Mouse (Mus musculus) CD4-positive, CD25-positive, alpha-beta regulatory T cell (primary cell): ENCODE results near the gene Gcgr. TPM values are rescaled to one million over a fixed set of nuclear protein-coding genes. Genes with fewer than 3 reads are reported as not detected.

Experiments used
- polyA plus RNA-seq: library from polyadenylated mRNA; unstranded; fragments of 100-300 nt; shearing (Covaris generic); gene quantifications from one replicate; pipeline ENCODE4 v1.2.1, GENCODE M21; 2017

The Gcgr gene
- polyA plus RNA-seq = not detected

GRCm38 (mm10) chr11:120530085-120530964 is at the start of gene Gcgr:
Gene Gcgr (plus strand): TSS chr11:120530699.

GRCm38 (mm10) chr11:120484265-120484981 is 46.1 kb upstream of the Gcgr start, which contains the start of gene Mrpl12:
Gene Mrpl12 (plus strand): TSS chr11:120484613.

DNA sequence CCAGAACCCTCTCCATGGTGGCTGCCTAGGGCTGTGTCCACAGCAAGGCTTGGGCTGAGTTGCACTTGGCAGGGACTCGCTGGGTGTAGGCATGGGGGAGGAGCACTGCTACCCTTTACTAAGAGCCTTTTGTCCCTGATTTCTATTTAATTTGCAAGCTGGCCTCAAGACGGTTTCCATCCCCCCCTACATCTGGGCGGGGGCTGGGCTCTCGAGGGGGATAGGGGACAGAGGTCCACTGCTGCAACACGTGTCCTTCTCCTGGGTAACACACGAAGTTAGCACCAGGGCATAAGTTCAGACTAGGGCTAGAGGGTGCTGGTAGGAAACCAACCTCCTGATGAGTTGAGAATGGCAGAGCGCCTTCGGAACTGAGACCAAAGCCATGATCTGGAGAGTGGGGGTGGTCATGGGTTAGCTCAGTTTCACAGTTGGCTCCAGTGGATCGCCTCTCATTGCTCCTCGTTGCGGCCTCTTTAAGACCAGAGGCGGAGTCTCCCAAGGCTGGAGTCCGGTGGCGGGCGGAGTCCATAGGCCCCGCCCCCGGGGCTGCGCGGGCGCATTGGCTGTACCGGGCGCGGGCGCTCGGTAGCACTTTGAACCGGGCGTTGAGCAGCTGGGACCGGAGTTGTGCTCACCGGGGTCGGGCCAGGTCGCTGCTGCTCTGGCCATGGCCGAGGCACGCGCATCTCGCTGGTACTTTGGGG is 39.0 kb upstream of the Gcgr start, which contains the start of gene Slc25a10:
Slc25a10 (plus strand) TSS at position 524 of the 707 bp plus-strand sequence.

GRCm38 (mm10) chr11:120549168-120549945 is 18.9 kb downstream of the Gcgr start, which contains the start of gene Mcrip1:
Gene Mcrip1 (minus strand): TSS chr11:120549727.

GRCm38 (mm10) chr11:120550810-120551440 is 20.4 kb downstream of the Gcgr start, which contains the start of gene Ppp1r27:
Gene Ppp1r27 (minus strand): TSS chr11:120551132.

DNA sequence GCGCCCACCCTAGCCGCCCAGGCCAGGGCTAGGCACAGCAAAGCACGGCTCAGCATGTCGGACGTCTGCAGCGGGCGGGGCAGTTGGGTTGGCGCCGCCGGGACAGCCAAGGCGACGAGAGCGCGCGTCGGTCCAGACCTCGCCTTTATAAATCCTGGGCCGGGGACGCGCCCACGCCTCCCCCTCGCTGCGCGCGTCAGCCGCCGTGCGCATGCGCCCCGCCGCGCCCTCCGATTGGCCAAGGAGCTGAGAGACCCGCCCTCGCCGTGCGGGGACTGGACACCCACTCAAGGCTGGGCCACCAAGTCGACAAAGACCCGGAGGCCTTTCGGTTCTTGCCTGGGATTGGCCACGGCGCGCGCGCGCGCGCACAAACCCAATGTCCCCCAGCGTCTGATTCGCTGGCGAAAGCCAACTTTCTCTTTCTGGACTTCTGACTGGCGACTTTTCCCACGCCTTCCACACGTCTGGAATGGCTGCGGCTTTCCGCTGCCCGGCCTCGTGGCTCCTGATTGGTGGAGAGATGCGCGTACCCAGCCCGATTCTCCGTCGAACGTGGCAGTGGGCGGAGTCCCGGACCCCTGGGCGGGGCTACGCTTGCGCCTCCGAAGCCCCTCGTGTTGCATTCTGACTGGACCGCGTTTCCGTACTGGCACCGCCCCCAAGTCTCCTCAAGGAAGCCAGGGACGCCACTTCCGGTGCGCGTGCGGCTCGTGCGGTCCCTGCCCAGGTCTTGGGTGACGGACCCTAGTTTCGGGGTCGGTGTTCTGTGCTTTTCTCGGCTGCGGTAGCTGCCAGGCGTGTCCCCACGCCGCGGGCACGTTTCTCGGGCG is 42.5 kb downstream of the Gcgr start, which contains the start of gene P4hb:
P4hb (minus strand) TSS at position 502 of the 833 bp plus-strand sequence.

GRCm38 (mm10) chr11:120581490-120582267 is 51.2 kb downstream of the Gcgr start, which contains the start of gene Arhgdia:
Gene Arhgdia (minus strand): TSS chr11:120581624.

Other genes starting within 250 kb of the Gcgr start
- 2,226 TPM for gene Actg1, start 182.2 kb upstream of the Gcgr start, polyA plus RNA-seq
- gene Fscn2, start 169.2 kb upstream of the Gcgr start, polyA plus RNA-seq = 0.68 TPM
- 29.6 TPM for gene Faap100, start 151.9 kb upstream of the Gcgr start, polyA plus RNA-seq
- gene Nploc4, start 93.0 kb upstream of the Gcgr start, polyA plus RNA-seq = 54.4 TPM
- not detected for gene Tspan10, start 88.1 kb upstream of the Gcgr start, polyA plus RNA-seq
- 0.35 TPM for gene Pde6g, start 77.2 kb upstream of the Gcgr start, polyA plus RNA-seq
- gene Oxld1, start 72.6 kb upstream of the Gcgr start, polyA plus RNA-seq = 14.6 TPM
- gene Ccdc137, start 72.6 kb upstream of the Gcgr start, polyA plus RNA-seq = 50.7 TPM
- gene Arl16, start 63.1 kb upstream of the Gcgr start, polyA plus RNA-seq = 36.3 TPM
- 70.7 TPM for gene Mrpl12, start 46.1 kb upstream of the Gcgr start, polyA plus RNA-seq
- 8.9 TPM for gene Slc25a10, start 38.9 kb upstream of the Gcgr start, polyA plus RNA-seq
- gene Mcrip1, start 19.0 kb downstream of the Gcgr start, polyA plus RNA-seq = 144 TPM
- gene Ppp1r27, start 20.4 kb downstream of the Gcgr start, polyA plus RNA-seq = not detected
- gene P4hb, start 42.6 kb downstream of the Gcgr start, polyA plus RNA-seq = 244 TPM
- 800 TPM for gene Arhgdia, start 50.9 kb downstream of the Gcgr start, polyA plus RNA-seq
- gene Alyref, start 67.7 kb downstream of the Gcgr start, polyA plus RNA-seq = 327 TPM
- gene Anapc11, start 67.7 kb downstream of the Gcgr start, polyA plus RNA-seq = 115 TPM
- 1.2 TPM for gene Npb, start 77.8 kb downstream of the Gcgr start, polyA plus RNA-seq
- 159 TPM for gene Pcyt2, start 87.2 kb downstream of the Gcgr start, polyA plus RNA-seq
- gene Sirt7, start 94.5 kb downstream of the Gcgr start, polyA plus RNA-seq = 300 TPM
- 17.6 TPM for gene Mafg, start 102.9 kb downstream of the Gcgr start, polyA plus RNA-seq
- gene Pycr1, start 113.1 kb downstream of the Gcgr start, polyA plus RNA-seq = 1.2 TPM
- gene Myadml2, start 117.5 kb downstream of the Gcgr start, polyA plus RNA-seq = 0.41 TPM
- gene Notum, start 130.5 kb downstream of the Gcgr start, polyA plus RNA-seq = not detected
- 178 TPM for gene Aspscr1, start 142.3 kb downstream of the Gcgr start, polyA plus RNA-seq
- 114 TPM for gene Cenpx, start 183.0 kb downstream of the Gcgr start, polyA plus RNA-seq
- 67.6 TPM for gene Lrrc45, start 183.2 kb downstream of the Gcgr start, polyA plus RNA-seq
- gene Rac3, start 190.8 kb downstream of the Gcgr start, polyA plus RNA-seq = 1.8 TPM
- gene Dcxr, start 196.6 kb downstream of the Gcgr start, polyA plus RNA-seq = 14.3 TPM
- gene Cbr2, start 201.4 kb downstream of the Gcgr start, polyA plus RNA-seq = 0.59 TPM
- 29.4 TPM for gene Hmga1b, start 232.1 kb downstream of the Gcgr start, polyA plus RNA-seq